Mouse (Mus musculus) fat pad, adult 2 months (tissue): ENCODE measurements around the gene Zbtb38.
"Not testable (repeated sequence)": the region's sequence is repeated elsewhere in the genome, so short reads cannot be mapped to it uniquely, and the experiment has no call there.

Experiments
- DNase-seq: peaks from one replicate; pipeline ENCODE4 v3.0.0-alpha.2; 2011; ENCODE audit warnings: low read depth, low spot score; ENCODE audit errors: extremely low read depth

Zbtb38 gene

GRCm38 (mm10) chr9:96687591-96688186 lies 64.9 kb downstream of the Zbtb38 start:
- DNase-seq = no peak

GRCm38 (mm10) chr9:96685600-96686084 lies 67.0 kb downstream of the Zbtb38 start:
- DNase-seq = no peak

- DNase-seq = no peak
Measured at GRCm38 (mm10) chr9:96684866-96685599, 67.6 kb downstream of the Zbtb38 start.

- no peak for DNase-seq
Measured at GRCm38 (mm10) chr9:96684165-96684792, 68.4 kb downstream of the Zbtb38 start.

GRCm38 (mm10) chr9:96678611-96679010 lies 74.0 kb downstream of the Zbtb38 start:
- no peak for DNase-seq

- DNase-seq = not testable (repeated sequence)
Measured at GRCm38 (mm10) chr9:96677711-96678110, 74.9 kb downstream of the Zbtb38 start.

- DNase-seq = no peak
Measured at GRCm38 (mm10) chr9:96676671-96677070, 76.0 kb downstream of the Zbtb38 start.

- DNase-seq = no peak
Measured at GRCm38 (mm10) chr9:96675763-96676640, 76.6 kb downstream of the Zbtb38 start.

GRCm38 (mm10) chr9:96675071-96675762 lies 77.4 kb downstream of the Zbtb38 start:
- DNase-seq = no peak

- DNase-seq = no peak
Measured at GRCm38 (mm10) chr9:96674301-96674700, 78.3 kb downstream of the Zbtb38 start.

- DNase-seq = no peak
Measured at GRCm38 (mm10) chr9:96672466-96672865, 80.2 kb downstream of the Zbtb38 start.

GRCm38 (mm10) chr9:96671249-96671648 lies 81.4 kb downstream of the Zbtb38 start:
- DNase-seq = no peak

- DNase-seq = peak; percentile 65
Measured at GRCm38 (mm10) chr9:96669877-96670276, 82.8 kb downstream of the Zbtb38 start.

GRCm38 (mm10) chr9:96668628-96669027 lies 84.0 kb downstream of the Zbtb38 start:
- DNase-seq = no peak

- DNase-seq = no peak
Measured at GRCm38 (mm10) chr9:96660510-96661244, 92.0 kb downstream of the Zbtb38 start.

GRCm38 (mm10) chr9:96659801-96660200 lies 92.8 kb downstream of the Zbtb38 start:
- DNase-seq = no peak

GRCm38 (mm10) chr9:96653538-96653937 lies 99.1 kb downstream of the Zbtb38 start:
- DNase-seq = no peak

- no peak for DNase-seq
Measured at GRCm38 (mm10) chr9:96652763-96653162, 99.9 kb downstream of the Zbtb38 start.

- no peak for DNase-seq
Measured at GRCm38 (mm10) chr9:96650807-96651206, 101.8 kb downstream of the Zbtb38 start.

GRCm38 (mm10) chr9:96649924-96650323 lies 102.7 kb downstream of the Zbtb38 start:
- DNase-seq = no peak
